Mouse (Mus musculus): Measurements from ENCODE around the gene Rsad2. TPM values are rescaled to one million over a fixed set of nuclear protein-coding genes. Genes with fewer than 3 reads are reported as not detected.
A peak's percentile ranks its signal among the peaks of the same experiment; 100 is the strongest.

The Rsad2 gene
- polyA plus RNA-seq, 1 experiment from 2014 or later, result 1.2 TPM

DNA sequence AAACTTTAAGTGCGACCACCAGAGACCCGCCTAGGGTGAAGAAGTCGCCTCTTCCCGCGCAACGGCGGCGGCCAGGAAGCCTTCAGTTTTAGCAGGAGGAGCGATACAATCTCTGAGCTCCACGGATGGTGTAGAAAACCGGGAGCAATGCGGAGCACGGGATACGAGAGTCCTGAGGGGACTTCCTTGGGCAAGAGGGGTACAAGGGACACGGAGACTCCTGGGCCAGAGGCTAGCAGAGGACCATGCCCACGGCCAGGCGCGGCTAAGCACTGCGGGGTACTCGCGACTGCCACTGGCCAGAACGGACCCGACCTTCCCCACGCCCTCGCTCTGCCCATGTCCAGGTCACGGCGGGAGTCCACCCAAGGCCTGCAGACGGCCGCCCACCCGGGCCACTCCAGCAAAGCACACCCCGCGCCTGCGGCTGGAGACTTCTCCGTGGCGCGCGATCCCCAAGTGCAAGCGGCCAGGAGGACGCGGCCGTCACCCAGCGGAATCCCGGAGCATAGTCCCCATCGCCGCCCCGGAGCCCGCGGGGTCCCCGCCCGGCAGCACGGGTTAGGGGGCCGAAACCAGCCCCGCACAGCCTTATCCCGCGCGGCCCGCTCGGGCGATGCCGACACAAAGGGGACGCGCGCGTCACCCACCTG, 41.7 kb downstream of the Rsad2 start:
- H3K27me3 ChIP-seq (replicated peaks), result peaks cover 20% of the 10 kb centered on the region
- H3K4me3 ChIP-seq, result peak overlapping the region; percentile 91
- H3K4me2 ChIP-seq, result peak overlapping the region; percentile 95
- ATAC-seq (ENCODE audit: insufficient number of reproducible peaks, low FRiP score), result peak; percentile 77
- no peak overlapping the region for H3K27ac ChIP-seq (ENCODE audit: poor library complexity, severe bottlenecking)
- H3K4me1 ChIP-seq (replicated peaks), result peaks cover 38% of the 10 kb centered on the region
- no peaks in the 10 kb centered on the region for H3K9me3 ChIP-seq (replicated peaks)
- WGBS, result under 1% methylated on average over 64 of the region's 64 CpGs
- peak overlapping the region; percentile 82 for H3K9ac ChIP-seq
- H3K36me3 ChIP-seq, result no peaks in the 10 kb centered on the region

GRCm38 (mm10) chr12:26413961-26414411, 42.3 kb downstream of the Rsad2 start:
- peak overlapping the region; percentile 95 for H3K4me2 ChIP-seq
- H3K4me1 ChIP-seq (replicated peaks), result peaks cover 42% of the 10 kb centered on the region
- H3K27me3 ChIP-seq (replicated peaks), result peaks cover 20% of the 10 kb centered on the region
- WGBS, result 24% methylated on average over 8 of the region's 8 CpGs
- H3K9ac ChIP-seq, result peak overlapping the region; percentile 82; the same call in 1 of the 2 replicates
- H3K4me3 ChIP-seq, result peak overlapping the region; percentile 91
- no peaks in the 10 kb centered on the region for H3K36me3 ChIP-seq
- H3K9me3 ChIP-seq (replicated peaks), result no peaks in the 10 kb centered on the region
- ATAC-seq (ENCODE audit: insufficient number of reproducible peaks, low FRiP score), result 0 out of 2 replicates have a peak, but pooled peaks have one; percentile 22
- no peak overlapping the region for H3K27ac ChIP-seq (ENCODE audit: poor library complexity, severe bottlenecking)

- peaks cover 54% of the 10 kb centered on the region for H3K4me1 ChIP-seq (replicated peaks)
- no peaks in the 10 kb centered on the region for H3K9me3 ChIP-seq (replicated peaks)
- H3K4me3 ChIP-seq, result no peak overlapping the region
- ATAC-seq (ENCODE audit: insufficient number of reproducible peaks, low FRiP score), result no peak
- no peak overlapping the region for H3K9ac ChIP-seq
- H3K27me3 ChIP-seq (replicated peaks), result peaks cover 20% of the 10 kb centered on the region
- H3K27ac ChIP-seq (ENCODE audit: poor library complexity, severe bottlenecking), result no peak overlapping the region
- no peak overlapping the region for H3K4me2 ChIP-seq
- no peaks in the 10 kb centered on the region for H3K36me3 ChIP-seq
- WGBS, result 73% methylated on average over 6 of the region's 6 CpGs
Observed at GRCm38 (mm10) chr12:26412802-26413201, 43.5 kb downstream of the Rsad2 start.

- no peak overlapping the region for H3K9ac ChIP-seq
- peak overlapping the region; percentile 29; the same call in 1 of the 2 replicates for H3K4me2 ChIP-seq
- H3K27me3 ChIP-seq (replicated peaks), result peaks cover 14% of the 10 kb centered on the region
- peaks cover 58% of the 10 kb centered on the region for H3K4me1 ChIP-seq (replicated peaks)
- 56% methylated on average over 10 of the region's 10 CpGs for WGBS
- H3K36me3 ChIP-seq, result no peaks in the 10 kb centered on the region
- no peaks in the 10 kb centered on the region for H3K9me3 ChIP-seq (replicated peaks)
- no peak overlapping the region for H3K4me3 ChIP-seq
- no peak overlapping the region for H3K27ac ChIP-seq (ENCODE audit: poor library complexity, severe bottlenecking)
- no peak for ATAC-seq (ENCODE audit: insufficient number of reproducible peaks, low FRiP score)
Observed at GRCm38 (mm10) chr12:26411841-26412450, 44.3 kb downstream of the Rsad2 start.

DNA sequence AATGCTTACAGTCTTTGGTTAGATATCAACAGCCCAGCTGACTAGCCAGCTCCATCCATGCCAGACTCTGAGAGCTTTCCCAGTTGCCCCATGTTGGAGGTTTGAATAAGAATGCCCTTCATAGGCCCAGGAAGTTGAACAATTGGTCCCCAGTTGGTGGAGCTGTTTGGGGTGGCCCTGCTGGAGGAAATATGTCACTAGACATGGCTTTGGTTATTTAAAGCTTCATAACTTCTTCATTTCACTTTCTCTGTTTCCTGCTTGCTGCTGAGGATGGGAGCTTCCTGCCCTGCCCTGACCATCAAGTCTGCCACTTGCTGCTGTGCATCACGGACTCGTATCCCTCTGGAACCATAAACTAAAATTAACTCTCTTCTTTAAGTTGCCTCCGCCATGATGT, 45.8 kb downstream of the Rsad2 start:
- no peak for ATAC-seq (ENCODE audit: insufficient number of reproducible peaks, low FRiP score)
- no peaks in the 10 kb centered on the region for H3K9me3 ChIP-seq (replicated peaks)
- H3K27me3 ChIP-seq (replicated peaks), result 0 out of 2 replicates have a peak, but pooled peaks cover 4% of the 10 kb centered on the region
- no peak overlapping the region for H3K4me2 ChIP-seq
- no peaks in the 10 kb centered on the region for H3K36me3 ChIP-seq
- 87% methylated on average over 3 of the region's 3 CpGs for WGBS
- H3K4me3 ChIP-seq, result no peak overlapping the region
- peaks cover 66% of the 10 kb centered on the region for H3K4me1 ChIP-seq (replicated peaks)
- no peak overlapping the region for H3K9ac ChIP-seq
- no peak overlapping the region for H3K27ac ChIP-seq (ENCODE audit: poor library complexity, severe bottlenecking)

DNA sequence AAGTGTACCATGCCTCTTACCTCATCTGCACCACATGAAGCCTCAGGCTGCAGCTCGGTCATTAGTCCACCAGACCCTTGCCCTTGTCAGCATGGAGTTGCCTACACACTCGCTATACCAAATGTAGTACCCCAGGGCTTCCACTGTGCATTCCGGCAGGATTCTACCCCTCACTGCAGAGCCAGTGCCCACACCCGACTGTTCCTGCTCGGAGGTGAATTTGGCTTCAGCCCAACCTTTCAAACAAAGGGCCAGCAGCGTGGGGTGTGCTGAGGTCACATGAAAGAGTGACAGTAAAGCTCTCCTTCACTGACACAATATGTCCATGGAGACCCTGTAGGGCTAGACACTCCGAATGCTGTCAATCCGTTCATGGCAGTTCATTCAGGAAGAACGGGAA, 47.5 kb downstream of the Rsad2 start:
- Histone ChIP-seq H3K36me3 (no peaks in the 10 kb centered on the region), H3K4me2 (no peak overlapping the region), H3K27ac (ENCODE audit: poor library complexity, severe bottlenecking) (no peak overlapping the region), H3K9ac (no peak overlapping the region), H3K4me1 (replicated peaks) (peaks cover 75% of the 10 kb centered on the region), H3K9me3 (replicated peaks) (no peaks in the 10 kb centered on the region), H3K4me3 (no peak overlapping the region), H3K27me3 (replicated peaks) (0 out of 2 replicates have a peak, but pooled peaks cover 4% of the 10 kb centered on the region)
- no peak for ATAC-seq (ENCODE audit: insufficient number of reproducible peaks, low FRiP score)
- WGBS, result 65% methylated on average over 9 of the region's 9 CpGs

- WGBS, result 37% methylated on average over 11 of the region's 11 CpGs
- 0 out of 2 replicates have a peak, but pooled peaks have one; percentile 27 for ATAC-seq (ENCODE audit: insufficient number of reproducible peaks, low FRiP score)
Observed at GRCm38 (mm10) chr12:26404781-26405702, 51.2 kb downstream of the Rsad2 start.

GRCm38 (mm10) chr12:26403372-26404125, 52.7 kb downstream of the Rsad2 start:
- ATAC-seq (ENCODE audit: insufficient number of reproducible peaks, low FRiP score), result no peak
- Histone ChIP-seq H3K4me3 (no peak overlapping the region), H3K27me3 (replicated peaks) (no peaks in the 10 kb centered on the region), H3K9ac (no peak overlapping the region), H3K9me3 (replicated peaks) (no peaks in the 10 kb centered on the region), H3K4me1 (replicated peaks) (peaks cover 55% of the 10 kb centered on the region), H3K36me3 (no peaks in the 10 kb centered on the region), H3K27ac (ENCODE audit: poor library complexity, severe bottlenecking) (no peak overlapping the region), H3K4me2 (no peak overlapping the region)
- 78% methylated on average over 16 of the region's 16 CpGs for WGBS

More at GRCm38 (mm10) chr12:26404781-26405702, 51.2 kb downstream of the Rsad2 start:
- H3K4me1 ChIP-seq (replicated peaks), result peaks cover 69% of the 10 kb centered on the region
- no peaks in the 10 kb centered on the region for H3K9me3 ChIP-seq (replicated peaks)
- H3K27me3 ChIP-seq (replicated peaks), result no peaks in the 10 kb centered on the region
- H3K4me2 ChIP-seq, result peak overlapping the region; percentile 40
- H3K4me3 ChIP-seq, result no peak overlapping the region
- peak overlapping the region; percentile 33; the same call in 1 of the 2 replicates for H3K27ac ChIP-seq (ENCODE audit: poor library complexity, severe bottlenecking)
- no peak overlapping the region for H3K9ac ChIP-seq
- no peaks in the 10 kb centered on the region for H3K36me3 ChIP-seq

DNA sequence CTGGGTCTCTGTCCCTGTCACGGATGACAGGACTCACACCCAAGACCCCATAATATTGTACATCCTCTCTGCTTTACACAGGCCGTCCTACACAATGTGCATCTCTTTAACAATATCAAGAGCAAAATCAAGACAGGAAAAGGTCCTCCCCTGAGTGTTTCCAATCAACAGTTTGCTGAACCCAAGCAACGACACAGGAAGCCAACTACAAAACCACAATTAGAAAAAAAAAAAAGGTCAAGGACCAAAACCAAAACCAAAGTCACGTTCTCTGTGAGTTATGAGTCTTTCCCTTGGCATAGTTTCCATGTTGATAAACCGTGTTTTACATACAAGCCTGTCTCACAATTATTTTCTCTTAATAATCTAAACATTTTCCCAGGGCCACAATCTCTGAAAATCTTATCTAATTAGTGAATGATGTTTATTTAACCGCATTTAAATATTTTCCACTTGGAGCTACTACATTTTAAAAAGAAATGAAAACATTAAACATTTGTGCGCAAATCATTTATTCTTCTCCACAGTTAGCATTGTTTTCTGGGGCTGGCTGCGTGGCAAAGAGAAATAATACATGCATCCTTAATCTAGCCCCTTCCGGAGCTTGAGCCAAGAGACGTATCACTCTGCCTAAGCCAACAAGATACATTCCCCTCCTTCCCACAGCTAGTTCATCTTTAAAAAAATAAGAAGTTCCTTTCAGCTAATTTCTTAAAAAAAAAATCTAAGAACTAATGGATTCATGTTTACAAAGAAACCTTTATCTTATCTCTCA, 54.4 kb downstream of the Rsad2 start:
- WGBS, result 50% methylated on average over 10 of the region's 10 CpGs
- no peak overlapping the region for H3K4me2 ChIP-seq
- ATAC-seq (ENCODE audit: insufficient number of reproducible peaks, low FRiP score), result no peak
- no peaks in the 10 kb centered on the region for H3K9me3 ChIP-seq (replicated peaks)
- H3K27me3 ChIP-seq (replicated peaks), result no peaks in the 10 kb centered on the region
- H3K4me1 ChIP-seq (replicated peaks), result peaks cover 43% of the 10 kb centered on the region
- no peak overlapping the region for H3K9ac ChIP-seq
- no peak overlapping the region for H3K27ac ChIP-seq (ENCODE audit: poor library complexity, severe bottlenecking)
- no peaks in the 10 kb centered on the region for H3K36me3 ChIP-seq
- no peak overlapping the region for H3K4me3 ChIP-seq

GRCm38 (mm10) chr12:26401254-26401653, 55.0 kb downstream of the Rsad2 start:
- 62% methylated on average over 1 of the region's 1 CpGs for WGBS

More at GRCm38 (mm10) chr12:26401254-26401653, 55.0 kb downstream of the Rsad2 start:
- Histone ChIP-seq H3K27me3 (replicated peaks) (no peaks in the 10 kb centered on the region), H3K9ac (no peak overlapping the region), H3K36me3 (no peaks in the 10 kb centered on the region), H3K4me1 (replicated peaks) (peaks cover 43% of the 10 kb centered on the region), H3K4me3 (no peak overlapping the region), H3K27ac (ENCODE audit: poor library complexity, severe bottlenecking) (no peak overlapping the region), H3K9me3 (replicated peaks) (no peaks in the 10 kb centered on the region), H3K4me2 (no peak overlapping the region)
- ATAC-seq (ENCODE audit: insufficient number of reproducible peaks, low FRiP score), result no peak
